Mouse (Mus musculus) forelimb bud, embryonic 11.5 days (tissue): ENCODE results near the gene Rtn3.
"Not testable (repeated sequence)": the region's sequence is repeated elsewhere in the genome, so short reads cannot be mapped to it uniquely, and the experiment has no call there.

Experiments
- DNase-seq: peaks from one replicate; pipeline ENCODE4 v3.0.0-alpha.2; 2012; ENCODE audit warnings: low read depth, low spot score

The Rtn3 gene

GRCm38 (mm10) chr19:7422656-7423027 lies 60.4 kb downstream of the Rtn3 start:
- no peak for DNase-seq

DNA sequence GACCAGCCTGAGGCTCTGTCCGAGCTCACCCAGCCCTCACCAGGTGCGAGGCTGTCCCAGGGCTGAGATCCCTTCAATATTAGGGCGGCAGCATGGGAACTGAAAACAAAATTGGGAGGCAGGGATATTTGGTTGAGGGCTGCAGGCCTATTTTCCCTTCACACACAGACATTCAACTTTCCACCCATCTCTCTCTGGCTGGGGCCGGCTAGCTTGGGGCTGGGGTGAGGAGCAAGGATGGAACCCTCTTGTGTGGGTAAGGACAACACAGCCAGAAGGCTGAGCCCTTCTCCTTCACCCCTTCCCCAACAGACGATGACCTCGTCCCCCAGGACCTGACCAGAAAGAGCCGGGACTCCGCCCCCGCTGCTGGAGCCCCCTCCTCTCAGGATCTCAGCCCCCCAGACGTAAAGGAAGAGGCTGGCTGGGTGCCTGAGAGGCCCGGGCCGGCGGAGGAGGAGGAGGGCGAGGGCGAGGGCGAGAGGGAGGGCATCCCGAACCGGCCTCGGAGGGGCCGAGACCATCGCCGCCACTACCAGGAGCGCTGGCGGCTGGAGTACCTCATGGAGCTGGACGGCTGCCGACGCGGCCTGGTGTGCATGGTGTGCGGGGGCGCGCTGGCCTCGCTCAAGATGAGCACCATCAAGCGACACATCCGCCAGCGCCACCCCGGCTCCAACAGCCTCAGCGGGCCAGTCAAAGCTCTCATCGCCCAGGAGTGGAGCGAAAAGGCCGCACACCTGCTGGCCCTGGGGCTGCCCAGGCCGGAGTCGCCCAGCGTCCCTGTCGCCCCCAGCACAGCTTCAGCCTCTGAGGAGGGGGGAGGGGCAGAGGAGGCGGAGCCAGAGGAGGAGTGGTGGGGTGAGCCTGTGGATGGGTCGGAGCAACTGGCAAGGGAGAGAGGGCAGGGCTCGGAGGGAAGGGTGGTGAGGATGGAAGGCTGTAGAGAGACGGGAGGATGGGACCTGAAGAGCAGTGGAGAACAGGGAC lies 61.2 kb downstream of the Rtn3 start:
- peak; percentile 64 for DNase-seq

- no peak for DNase-seq
Observed at GRCm38 (mm10) chr19:7420841-7421601, 62.1 kb downstream of the Rtn3 start.

GRCm38 (mm10) chr19:7420108-7420507 lies 63.0 kb downstream of the Rtn3 start:
- DNase-seq, result no peak

GRCm38 (mm10) chr19:7419134-7419533 lies 63.9 kb downstream of the Rtn3 start:
- no peak for DNase-seq

DNA sequence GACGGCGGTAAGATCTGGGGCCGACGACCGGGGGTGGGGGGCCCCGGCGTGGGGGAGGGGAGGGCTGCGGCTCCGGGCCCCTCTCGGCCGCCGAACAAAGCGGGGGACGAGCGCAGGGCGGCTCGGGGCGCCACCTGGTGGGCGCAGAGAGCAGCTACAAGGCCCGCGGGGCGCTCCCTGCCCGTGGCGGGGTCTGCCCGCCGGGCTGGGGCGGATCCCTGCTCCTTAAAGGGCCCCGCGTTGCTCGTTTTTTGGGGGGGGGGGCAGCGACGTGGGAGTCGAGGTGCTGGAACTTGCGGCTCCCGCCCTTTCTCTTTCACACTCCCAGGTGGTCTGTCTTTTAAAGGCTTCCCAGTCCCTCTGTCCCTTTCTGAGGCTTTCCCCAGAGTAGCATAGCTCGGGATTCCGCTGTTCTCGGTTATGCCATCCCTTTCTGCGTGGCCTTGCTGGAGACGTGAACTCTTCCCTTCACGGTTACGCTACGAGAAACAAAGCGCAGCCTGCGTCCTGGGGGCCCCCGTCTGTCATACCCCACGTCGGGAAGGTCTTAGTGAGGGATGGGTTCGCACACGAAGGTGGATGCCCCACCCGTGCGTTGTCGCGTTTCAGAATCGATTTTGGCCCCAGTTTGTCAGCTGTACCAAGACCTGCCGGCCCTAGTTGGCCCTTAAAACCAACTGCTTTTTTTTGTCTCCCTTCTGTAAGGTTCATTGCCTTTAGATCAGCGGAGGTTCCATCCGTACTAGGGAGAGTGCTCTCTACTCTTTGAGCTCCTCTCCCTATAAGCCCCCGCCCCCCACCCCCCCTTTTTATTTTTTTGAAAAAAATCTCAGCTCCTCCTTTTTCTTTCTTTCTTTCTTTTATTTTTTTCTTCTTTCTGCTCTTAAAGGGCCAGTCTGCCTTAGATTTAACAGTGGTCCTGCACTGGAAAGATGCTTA lies 64.9 kb downstream of the Rtn3 start:
- DNase-seq, result peak; percentile 82

DNA sequence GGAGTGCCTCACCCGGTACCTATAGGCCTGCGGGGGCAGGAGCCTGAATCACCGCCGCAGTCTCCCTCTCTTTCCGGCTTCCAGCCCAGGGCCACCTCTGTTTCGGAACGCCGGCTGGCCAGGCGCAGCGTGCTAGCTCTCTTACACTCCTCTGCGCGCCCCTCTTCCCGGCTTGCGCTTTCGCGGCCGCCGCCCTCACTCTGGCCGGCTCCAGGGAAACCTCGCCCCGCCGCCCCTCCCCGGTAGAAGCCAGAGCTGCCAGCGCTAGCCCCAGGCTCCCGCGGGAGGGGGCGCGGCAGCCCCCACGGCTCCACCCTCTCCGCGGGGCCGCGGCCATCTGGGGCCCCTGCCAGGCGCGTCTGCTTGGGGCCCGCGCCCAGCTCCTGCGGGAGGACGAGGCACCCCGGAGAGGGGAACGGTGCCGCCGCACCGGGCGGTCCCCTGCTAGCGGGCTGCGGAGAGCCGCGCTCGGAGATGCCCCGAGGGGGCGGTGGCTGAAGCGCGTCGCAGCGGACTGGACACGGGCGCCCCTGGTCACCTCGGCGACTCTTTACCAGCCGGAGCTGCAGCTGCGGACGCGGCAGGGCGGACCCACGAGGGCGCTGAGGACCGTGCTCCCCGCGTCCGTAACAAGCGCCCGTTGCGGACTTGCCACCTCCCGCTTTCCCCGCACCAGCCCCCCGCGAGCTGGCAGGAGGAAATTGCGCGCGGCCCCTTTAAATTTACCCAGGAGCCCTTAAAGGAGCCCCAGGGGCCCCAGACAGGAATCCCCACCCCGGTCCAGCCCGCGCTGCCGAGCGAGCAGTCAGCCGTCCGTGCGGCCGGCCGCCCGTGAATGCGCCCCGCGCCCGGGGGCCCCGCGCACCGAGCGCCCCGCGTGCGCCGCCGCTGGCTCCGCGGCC lies 66.0 kb downstream of the Rtn3 start, which contains the start of gene 2700081O15Rik:
TSS of gene 2700081O15Rik (plus strand) at position 792 of the 902 bp plus-strand sequence.
- peak; percentile 69 for DNase-seq

DNA sequence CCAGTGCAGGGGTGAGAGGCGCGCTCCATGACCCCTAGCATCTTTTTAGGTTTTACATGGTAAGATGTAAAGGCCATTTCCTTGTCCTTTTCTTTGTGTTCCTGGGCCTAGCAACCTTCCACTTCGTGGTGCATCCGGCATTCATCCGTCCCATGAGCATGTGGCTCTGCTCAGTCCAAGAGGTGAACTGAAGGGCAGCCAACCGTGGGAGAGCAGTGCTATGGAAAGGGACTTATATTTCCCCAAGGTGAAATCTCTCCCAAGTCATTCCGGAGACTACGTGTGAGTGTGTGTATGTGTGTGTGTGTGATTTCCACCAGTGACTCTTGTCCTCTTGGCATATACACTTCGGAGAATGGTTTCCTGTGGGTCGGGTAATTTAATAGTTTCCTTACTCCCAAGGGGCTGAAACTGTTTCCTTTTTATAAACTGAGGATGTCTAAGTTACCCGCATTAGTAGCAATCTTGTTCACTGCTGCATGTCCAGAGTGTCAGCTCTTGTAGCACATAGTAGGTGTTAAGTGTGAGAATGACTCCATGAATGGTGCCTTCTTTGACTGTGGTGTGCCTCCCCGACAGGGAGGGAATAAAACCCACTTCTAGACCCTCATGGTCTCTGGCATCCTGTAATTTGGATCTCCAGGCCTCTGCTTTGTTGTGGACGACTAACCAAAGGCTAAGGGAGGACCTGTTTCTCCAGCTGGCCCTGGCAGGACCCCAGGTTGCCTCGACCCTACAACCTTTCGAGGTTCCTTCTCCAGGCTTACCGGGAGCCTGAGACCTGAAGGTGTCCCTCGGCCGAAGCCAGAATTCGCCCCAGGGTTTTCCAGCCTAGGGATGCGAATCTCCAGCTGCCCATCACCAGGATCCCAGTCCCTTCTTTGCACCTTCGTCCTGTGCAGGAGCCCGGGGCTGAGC lies 66.9 kb downstream of the Rtn3 start:
- no peak for DNase-seq

DNA sequence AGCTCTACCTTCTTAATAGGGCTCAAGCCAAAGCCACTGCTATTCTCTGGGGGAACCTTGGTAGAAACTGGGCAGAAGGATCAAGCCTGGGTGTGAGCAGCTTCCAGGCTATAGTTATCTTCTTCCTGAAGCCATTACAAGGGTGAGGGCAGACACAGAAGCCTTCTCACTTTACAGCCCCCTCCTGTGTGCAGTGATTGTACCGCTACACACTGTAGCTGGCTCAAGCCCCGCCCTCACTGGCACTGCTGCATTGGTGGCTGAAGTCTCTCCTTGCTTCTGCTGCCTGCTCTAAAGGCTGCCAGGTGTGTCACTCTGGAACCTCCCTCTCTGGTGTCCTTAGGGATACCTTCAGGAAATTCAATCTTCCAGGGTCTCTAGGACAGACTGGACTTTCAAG lies 70.7 kb downstream of the Rtn3 start:
- DNase-seq, result no peak

GRCm38 (mm10) chr19:7404623-7405229 lies 78.4 kb downstream of the Rtn3 start:
- DNase-seq, result no peak

DNA sequence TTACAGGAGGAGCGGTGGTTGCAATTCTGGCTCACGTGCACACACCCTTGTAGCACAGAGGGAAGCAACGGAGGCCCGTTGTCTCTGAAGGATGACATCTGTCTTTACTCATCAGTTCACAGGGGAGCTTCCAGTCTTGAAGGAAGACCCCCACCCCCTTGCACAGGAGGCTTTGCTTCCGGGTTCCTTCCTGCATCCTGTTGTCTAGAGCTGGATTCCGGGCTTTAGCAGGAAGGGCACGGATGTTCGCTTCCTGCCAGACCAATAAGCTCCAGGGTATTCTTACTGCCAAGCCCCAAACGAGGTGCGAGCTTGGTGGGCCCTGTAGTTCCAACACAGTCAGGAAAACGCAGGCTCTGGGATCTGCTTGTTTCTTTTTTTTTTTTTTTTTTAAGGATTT lies 82.4 kb downstream of the Rtn3 start:
- DNase-seq, result no peak

GRCm38 (mm10) chr19:7398898-7399297 lies 84.2 kb downstream of the Rtn3 start:
- DNase-seq, result not testable (repeated sequence)

DNA sequence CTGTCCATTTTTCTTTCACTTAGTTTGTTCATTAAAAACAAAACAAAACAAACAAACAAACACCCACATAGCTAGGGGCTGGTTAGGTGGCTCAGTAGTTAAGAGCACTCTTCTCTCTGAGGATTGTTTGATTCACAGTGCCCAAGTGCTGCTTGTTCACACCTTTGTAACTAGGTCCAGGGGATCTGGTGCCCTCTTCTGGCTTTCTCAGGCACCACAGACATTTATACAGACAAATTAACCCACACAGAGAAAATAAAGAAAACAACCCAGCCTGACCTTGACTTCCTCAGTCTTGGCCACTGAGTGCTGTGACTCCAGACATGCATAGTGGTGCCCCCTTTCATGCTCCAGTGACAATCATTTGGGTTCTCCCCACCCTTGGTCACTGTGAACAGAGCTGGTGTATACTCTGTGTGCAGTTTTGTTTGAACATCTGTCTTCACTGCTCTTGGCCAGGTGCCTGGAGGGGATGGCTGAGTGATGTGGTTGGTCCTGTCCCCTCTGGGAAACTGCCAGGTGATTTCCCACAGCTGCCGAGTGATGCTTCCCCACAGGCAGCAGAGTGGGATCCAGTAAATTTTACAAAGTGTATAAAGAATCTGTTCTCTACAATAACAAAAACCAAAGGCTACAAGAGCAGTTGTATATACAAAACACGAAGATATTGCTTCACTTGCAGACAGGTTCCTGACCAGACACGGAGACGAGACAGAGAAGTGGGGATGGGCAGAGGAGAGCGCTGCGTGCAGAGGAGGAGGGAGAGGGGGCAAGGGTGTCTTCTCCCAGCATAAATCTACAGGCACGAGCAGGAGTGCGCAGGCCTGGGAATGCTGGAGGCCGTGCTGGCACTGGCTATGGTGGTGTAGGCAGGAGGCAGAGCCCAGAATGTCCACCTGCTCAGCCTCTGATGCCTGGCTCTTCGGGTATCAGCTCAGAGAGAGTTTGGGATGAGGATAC lies 85.9 kb downstream of the Rtn3 start:
- not testable (repeated sequence) for DNase-seq

DNA sequence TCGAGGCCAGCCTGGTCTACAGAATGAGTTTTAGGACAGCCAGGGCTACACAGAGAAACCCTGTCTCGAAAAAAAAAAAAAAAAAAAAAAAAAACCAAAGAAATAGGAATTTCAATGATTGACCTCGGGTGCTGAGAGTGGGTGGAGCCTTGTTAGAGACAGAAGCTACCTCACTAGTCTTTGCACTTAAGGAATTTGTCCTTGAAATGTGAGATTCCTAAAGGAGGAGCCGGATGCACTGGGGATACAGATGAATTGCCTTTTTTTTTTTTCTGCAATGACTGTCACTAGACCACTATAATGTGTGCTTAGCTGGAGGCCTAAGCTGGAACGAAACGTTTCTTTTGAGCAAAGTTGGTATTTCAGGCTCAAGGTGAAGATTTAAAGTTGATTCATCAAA lies 94.6 kb downstream of the Rtn3 start:
- DNase-seq, result no peak

DNA sequence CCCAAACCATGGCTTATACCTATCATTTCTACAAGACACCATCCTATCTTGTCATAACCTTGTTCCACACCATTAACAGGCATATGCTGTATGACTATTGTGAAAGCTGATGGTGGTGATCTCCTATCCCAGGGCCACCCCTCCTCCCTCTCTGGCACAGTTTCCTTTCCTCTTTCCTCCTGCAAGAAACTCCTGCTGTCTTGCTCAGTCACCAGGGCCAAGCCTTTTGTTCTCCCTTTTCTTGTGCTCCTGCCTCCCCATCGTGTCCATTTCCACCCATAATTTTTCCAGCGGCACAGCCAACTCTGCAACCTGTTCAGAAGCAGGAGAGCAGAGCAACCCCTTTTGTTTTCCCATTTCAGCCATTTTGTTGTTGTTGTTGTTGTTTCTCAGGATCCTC lies 97.0 kb downstream of the Rtn3 start:
- DNase-seq, result no peak

DNA sequence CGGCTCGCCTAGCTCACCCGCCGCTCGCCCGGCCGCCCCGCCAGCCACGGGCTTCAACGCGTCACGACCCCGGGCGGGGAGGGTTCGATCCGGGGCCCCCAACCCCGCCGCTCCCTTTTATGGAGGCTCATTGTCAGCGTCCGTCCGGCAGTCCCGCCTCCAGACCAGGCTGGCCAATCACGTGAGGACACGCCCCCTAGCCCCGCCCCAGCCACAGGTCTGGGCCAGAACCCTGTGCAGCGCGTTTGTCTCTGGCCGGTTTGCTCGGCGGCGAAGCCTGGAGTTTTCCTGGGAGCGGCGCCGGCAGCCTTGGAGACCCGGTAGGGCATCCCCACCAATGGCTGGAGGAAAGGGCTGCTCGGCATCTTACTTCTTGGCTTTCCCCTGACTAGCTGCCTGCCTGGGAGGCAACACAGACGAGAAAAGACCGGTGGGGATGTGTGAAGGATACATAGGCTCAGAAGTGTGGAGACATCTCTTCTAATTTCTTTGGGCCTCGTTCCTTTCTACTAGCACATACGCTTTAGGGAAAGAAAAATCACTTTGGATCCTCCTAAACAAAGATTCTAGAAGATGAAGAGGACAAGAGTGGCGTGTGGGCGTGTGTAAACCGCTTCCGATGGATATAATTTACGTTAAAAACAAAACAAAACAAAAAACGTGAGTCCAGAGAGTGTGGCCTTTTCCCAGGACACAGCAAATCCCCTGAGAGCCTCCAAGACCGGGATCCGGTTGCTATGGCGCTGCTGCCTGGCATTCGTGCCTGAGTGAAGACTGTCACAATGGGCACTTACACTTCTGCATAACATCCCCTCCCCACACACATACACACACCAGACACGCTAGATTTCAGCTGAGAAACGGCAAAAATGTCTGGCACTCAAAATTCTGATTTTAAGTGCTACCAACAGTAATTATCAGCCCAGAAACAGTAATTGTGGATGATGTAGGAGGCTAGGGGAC lies 99.9 kb downstream of the Rtn3 start, which contains the start of gene Spindoc:
TSS of gene Spindoc (minus strand) at position 92 of the 963 bp plus-strand sequence.
- DNase-seq, result peak; percentile 91
